Mouse (Mus musculus): Measurements from ENCODE around the gene Tmem9b. TPM values are rescaled to one million over a fixed set of nuclear protein-coding genes. Genes with fewer than 3 reads are reported as not detected.

Tmem9b gene
- polyA plus RNA-seq, 1 experiment from 2014 or later = 103 TPM

DNA sequence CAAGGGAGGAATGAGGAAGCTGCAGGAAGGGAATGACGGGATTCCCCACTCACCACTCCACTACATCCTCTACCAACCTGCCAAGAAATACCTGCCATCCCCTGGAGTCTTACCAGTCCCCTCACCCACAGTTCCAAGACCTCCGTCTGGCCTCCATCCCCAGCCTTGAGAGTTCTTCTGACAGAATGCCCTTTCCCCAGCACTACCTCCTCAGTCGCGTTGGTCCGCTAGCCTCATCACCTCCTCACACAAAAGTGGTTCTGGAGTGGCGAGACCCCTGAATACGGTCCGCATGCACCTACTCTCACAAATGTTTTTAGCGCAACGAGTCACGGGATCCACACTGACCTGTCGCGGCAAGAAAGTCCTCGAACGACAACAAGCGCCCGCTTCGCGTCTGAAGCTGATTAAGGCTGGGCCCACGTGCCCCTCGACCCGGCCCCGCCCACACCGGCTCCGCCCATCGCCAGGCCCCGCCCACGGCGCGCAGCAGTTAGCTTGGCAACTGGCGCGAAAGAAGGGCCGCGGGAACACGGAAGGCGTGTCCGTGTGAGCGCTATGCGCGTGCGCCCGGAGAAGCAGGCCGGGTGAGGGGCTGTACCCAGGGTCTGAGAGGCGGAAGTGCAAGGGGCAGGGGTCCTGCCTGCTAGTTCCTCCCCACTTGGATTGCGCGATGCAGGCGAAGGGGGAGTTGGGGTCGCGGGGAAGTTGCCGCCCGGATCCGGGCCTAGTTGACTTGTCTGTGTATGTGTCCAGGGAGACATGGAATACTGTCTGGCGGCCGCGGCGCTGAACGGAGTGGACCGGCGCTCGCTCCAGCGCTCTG, 49.3 kb downstream of the Tmem9b start, which contains the start of the genes St5 and Akip1:
St5 (minus strand) TSS at position 416 of the 826 bp plus-strand sequence.
Akip1 (plus strand) TSS at position 501 of the 826 bp plus-strand sequence.
- Histone ChIP-seq H3K4me3 (ENCODE audit: low read depth, low read length) (peak within 1 kb of the TSS; percentile 68), H3K27ac (replicated peaks) (peak within 1 kb of the TSS; percentile 89), H3K9ac (ENCODE audit: low read length) (peak within 1 kb of the TSS; percentile 79), H3K36me3 (ENCODE audit: control insufficient read depth, insufficient read depth, low read length) (no peaks in the 10 kb centered on the region), H3K27me3 (ENCODE audit: control insufficient read depth, insufficient read depth, low read length) (no peaks in the 10 kb centered on the region), H3K9me3 (ENCODE audit: control insufficient read depth, low read length) (no peaks in the 10 kb centered on the region), H3K4me1 (replicated peaks; ENCODE audit: control insufficient read depth, insufficient read depth) (no peaks in the 10 kb centered on the region), H3K4me2 (replicated peaks; ENCODE audit: low read depth) (peak within 1 kb of the TSS; percentile 83)
- ATAC-seq (ENCODE audit: low FRiP score, low TSS enrichment) (peak; percentile 91), DNase-seq (ENCODE audit: low spot score) (peak; percentile 97)
- 1% methylated on average over 61 of the region's 61 CpGs for WGBS
- no peak for TF ChIP-seq CTCF (IDR thresholded peaks at IDR 0.05; ENCODE audit: low read depth)
- no peak for TF ChIP-seq EP300 (optimal IDR thresholded peaks at IDR 0.05)

DNA sequence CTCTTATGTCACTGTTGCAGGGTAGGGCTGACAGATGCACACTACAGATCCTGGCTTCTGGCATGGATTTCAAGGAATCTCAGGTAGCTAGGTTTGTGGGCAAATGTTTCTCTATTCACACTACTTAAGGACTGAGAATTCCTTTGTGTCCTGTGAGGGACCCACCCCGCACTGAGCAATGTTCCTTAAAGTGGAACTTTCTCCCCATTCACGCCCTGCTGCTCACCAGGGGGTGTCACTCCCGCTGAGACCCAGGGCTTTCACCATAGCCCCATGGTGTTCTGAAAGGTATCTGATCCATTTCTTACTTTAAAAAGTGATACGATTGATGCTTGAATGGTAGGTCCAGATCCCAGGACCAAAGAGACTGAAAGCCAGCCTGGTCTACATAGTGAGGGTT, 50.0 kb downstream of the Tmem9b start:
- TF ChIP-seq EP300 (optimal IDR thresholded peaks at IDR 0.05) = no peak
- no peak for TF ChIP-seq CTCF (IDR thresholded peaks at IDR 0.05; ENCODE audit: low read depth)
- H3K36me3 ChIP-seq (ENCODE audit: control insufficient read depth, insufficient read depth, low read length) = no peaks in the 10 kb centered on the region
- no peaks in the 10 kb centered on the region for H3K27me3 ChIP-seq (ENCODE audit: control insufficient read depth, insufficient read depth, low read length)
- ATAC-seq (ENCODE audit: low FRiP score, low TSS enrichment) = no peak
- no peak overlapping the region; the same call in 1 of the 2 replicates for H3K4me2 ChIP-seq (replicated peaks; ENCODE audit: low read depth)
- no peak overlapping the region for H3K9ac ChIP-seq (ENCODE audit: low read length)
- H3K9me3 ChIP-seq (ENCODE audit: control insufficient read depth, low read length) = no peaks in the 10 kb centered on the region
- 51% methylated on average over 4 of the region's 4 CpGs for WGBS
- no peaks in the 10 kb centered on the region for H3K4me1 ChIP-seq (replicated peaks; ENCODE audit: control insufficient read depth, insufficient read depth)
- no peak overlapping the region for H3K27ac ChIP-seq (replicated peaks)
- no peak overlapping the region for H3K4me3 ChIP-seq (ENCODE audit: low read depth, low read length)
- no peak for DNase-seq (ENCODE audit: low spot score)

DNA sequence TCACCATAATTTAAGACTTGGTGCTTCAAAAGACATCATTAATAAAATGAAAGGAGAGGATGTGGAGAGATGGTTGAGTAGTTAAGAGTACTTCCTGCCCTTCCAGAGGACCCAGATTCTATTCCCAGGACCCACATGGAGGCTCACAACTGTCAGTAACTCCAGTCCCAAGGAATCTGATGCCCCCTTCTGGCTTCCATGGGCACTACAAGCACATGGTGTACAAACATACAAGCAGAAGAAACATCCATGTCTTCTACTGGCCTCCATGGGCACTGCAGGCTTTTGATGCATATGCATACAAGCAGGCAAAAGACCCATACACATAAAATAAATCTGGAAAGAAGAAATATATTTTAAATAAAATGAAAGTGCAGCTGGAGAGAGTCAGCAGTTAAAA, 52.5 kb downstream of the Tmem9b start:
- Histone ChIP-seq H3K4me2 (replicated peaks; ENCODE audit: low read depth) (no peak overlapping the region), H3K4me3 (ENCODE audit: low read depth, low read length) (no peak overlapping the region), H3K4me1 (replicated peaks; ENCODE audit: control insufficient read depth, insufficient read depth) (no peaks in the 10 kb centered on the region), H3K36me3 (ENCODE audit: control insufficient read depth, insufficient read depth, low read length) (no peaks in the 10 kb centered on the region), H3K9me3 (ENCODE audit: control insufficient read depth, low read length) (no peaks in the 10 kb centered on the region), H3K27ac (replicated peaks) (no peak overlapping the region), H3K27me3 (ENCODE audit: control insufficient read depth, insufficient read depth, low read length) (no peaks in the 10 kb centered on the region), H3K9ac (ENCODE audit: low read length) (no peak overlapping the region)
- ATAC-seq (ENCODE audit: low FRiP score, low TSS enrichment) (no peak), DNase-seq (ENCODE audit: low spot score) (no peak)
- no peak for TF ChIP-seq EP300 (optimal IDR thresholded peaks at IDR 0.05)
- TF ChIP-seq CTCF (IDR thresholded peaks at IDR 0.05; ENCODE audit: low read depth) = peak; percentile 47

DNA sequence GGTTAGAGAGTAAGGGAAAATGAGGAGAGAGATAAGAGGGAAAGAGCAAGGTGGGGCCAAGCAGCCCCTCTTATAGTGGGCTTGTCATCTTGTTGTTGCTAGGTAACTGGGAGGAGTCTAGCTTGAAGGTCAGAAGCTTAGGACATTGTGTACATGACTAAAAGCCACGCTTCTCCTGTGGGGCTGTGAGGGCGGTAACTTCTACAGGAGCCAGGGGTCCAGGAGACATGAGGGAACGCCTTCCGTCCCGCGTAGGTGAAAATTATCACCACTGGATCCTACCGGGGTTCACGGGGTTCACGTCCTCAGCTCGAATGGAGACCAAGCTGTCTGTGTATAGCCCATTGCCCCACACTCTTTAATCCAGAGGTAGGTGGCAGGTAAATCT, 57.3 kb downstream of the Tmem9b start:
- H3K27me3 ChIP-seq (ENCODE audit: control insufficient read depth, insufficient read depth, low read length) = no peaks in the 10 kb centered on the region
- no peak overlapping the region for H3K4me2 ChIP-seq (replicated peaks; ENCODE audit: low read depth)
- WGBS = 90% methylated on average over 10 of the region's 10 CpGs
- no peaks in the 10 kb centered on the region for H3K4me1 ChIP-seq (replicated peaks; ENCODE audit: control insufficient read depth, insufficient read depth)
- H3K9me3 ChIP-seq (ENCODE audit: control insufficient read depth, low read length) = no peaks in the 10 kb centered on the region
- DNase-seq (ENCODE audit: low spot score) (no peak), ATAC-seq (ENCODE audit: low FRiP score, low TSS enrichment) (no peak)
- no peak overlapping the region for H3K9ac ChIP-seq (ENCODE audit: low read length)
- H3K4me3 ChIP-seq (ENCODE audit: low read depth, low read length) = no peak overlapping the region
- H3K27ac ChIP-seq (replicated peaks) = no peak overlapping the region
- TF ChIP-seq EP300 (optimal IDR thresholded peaks at IDR 0.05) (no peak), CTCF (IDR thresholded peaks at IDR 0.05; ENCODE audit: low read depth) (no peak)
- H3K36me3 ChIP-seq (ENCODE audit: control insufficient read depth, insufficient read depth, low read length) = no peaks in the 10 kb centered on the region

DNA sequence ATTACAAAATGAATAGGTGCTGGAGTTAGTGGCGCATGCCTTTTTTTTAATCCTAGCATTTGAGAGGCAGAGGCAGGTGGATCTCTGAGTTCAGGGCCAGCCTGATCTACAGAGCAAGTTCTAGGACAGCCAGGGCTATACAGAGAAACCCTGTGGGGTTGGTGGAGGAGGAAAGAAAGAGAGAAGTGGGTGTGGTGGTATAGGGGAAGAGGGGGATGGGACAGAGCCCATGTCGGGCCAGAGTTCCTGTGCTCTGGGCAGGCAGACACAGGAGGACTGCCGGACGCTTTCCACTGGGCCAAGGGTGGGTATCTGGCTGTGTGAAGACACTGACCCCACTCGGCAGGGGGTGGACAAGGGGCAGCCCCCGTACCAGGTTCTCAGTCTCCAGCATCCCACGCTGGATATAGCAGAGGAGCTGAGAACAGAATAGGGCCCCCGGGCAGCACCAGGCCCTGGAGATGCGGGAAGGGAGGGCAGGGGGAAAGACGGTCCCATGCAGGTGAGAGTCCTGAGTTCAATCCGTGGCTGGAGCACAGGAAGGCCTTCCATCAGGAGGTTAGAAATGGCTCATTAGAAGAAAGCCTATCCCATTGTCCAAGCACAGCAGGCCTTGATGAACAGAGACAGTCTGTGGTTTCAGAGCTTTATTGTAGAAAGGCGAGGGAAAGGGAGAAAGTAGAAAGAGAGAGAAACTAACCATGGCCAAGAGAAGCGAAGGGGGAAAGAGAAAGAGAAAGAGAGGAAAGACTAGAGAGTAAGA, 57.9 kb downstream of the Tmem9b start:
- ATAC-seq (ENCODE audit: low FRiP score, low TSS enrichment) (no peak), DNase-seq (ENCODE audit: low spot score) (no peak)
- Histone ChIP-seq H3K9ac (ENCODE audit: low read length) (no peak overlapping the region), H3K4me1 (replicated peaks; ENCODE audit: control insufficient read depth, insufficient read depth) (no peaks in the 10 kb centered on the region), H3K27ac (replicated peaks) (no peak overlapping the region), H3K4me3 (ENCODE audit: low read depth, low read length) (no peak overlapping the region), H3K4me2 (replicated peaks; ENCODE audit: low read depth) (no peak overlapping the region), H3K36me3 (ENCODE audit: control insufficient read depth, insufficient read depth, low read length) (no peaks in the 10 kb centered on the region), H3K9me3 (ENCODE audit: control insufficient read depth, low read length) (no peaks in the 10 kb centered on the region), H3K27me3 (ENCODE audit: control insufficient read depth, insufficient read depth, low read length) (no peaks in the 10 kb centered on the region)
- no peak for TF ChIP-seq EP300 (optimal IDR thresholded peaks at IDR 0.05)
- 84% methylated on average over 13 of the region's 13 CpGs for WGBS

DNA sequence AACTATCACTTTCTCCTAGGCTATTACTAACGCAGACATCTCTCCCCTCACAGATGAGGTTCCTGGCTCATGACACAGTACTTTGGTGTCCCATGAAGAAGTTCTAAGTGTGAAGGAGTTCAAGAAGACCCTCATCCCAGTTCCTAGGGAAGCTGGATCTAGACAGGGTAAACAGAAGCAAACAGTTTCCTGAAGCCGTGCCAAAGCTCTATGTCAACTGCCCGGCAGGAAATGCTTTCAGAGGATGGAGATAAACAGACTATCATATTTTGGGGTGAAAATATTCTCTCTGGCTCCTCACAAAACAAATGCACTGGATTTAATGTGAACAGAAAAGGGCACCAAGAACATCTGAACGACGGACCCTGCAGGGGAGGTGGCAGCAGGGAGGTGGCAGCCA, 61.7 kb downstream of the Tmem9b start:
- no peaks in the 10 kb centered on the region for H3K36me3 ChIP-seq (ENCODE audit: control insufficient read depth, insufficient read depth, low read length)
- TF ChIP-seq CTCF (IDR thresholded peaks at IDR 0.05; ENCODE audit: low read depth) (no peak), EP300 (optimal IDR thresholded peaks at IDR 0.05) (no peak)
- H3K4me1 ChIP-seq (replicated peaks; ENCODE audit: control insufficient read depth, insufficient read depth) = 0 out of 2 replicates have a peak, but pooled peaks cover 3% of the 10 kb centered on the region
- DNase-seq (ENCODE audit: low spot score) = no peak
- no peak for ATAC-seq (ENCODE audit: low FRiP score, low TSS enrichment)
- H3K9ac ChIP-seq (ENCODE audit: low read length) = no peak overlapping the region
- H3K9me3 ChIP-seq (ENCODE audit: control insufficient read depth, low read length) = no peaks in the 10 kb centered on the region
- no peak overlapping the region for H3K4me2 ChIP-seq (replicated peaks; ENCODE audit: low read depth)
- 55% methylated on average over 5 of the region's 5 CpGs for WGBS
- H3K4me3 ChIP-seq (ENCODE audit: low read depth, low read length) = no peak overlapping the region
- H3K27ac ChIP-seq (replicated peaks) = no peak overlapping the region
- H3K27me3 ChIP-seq (ENCODE audit: control insufficient read depth, insufficient read depth, low read length) = no peaks in the 10 kb centered on the region
